Mouse (Mus musculus) kidney, adult 2 months (tissue): Measurements from ENCODE around the gene Zfp511.

Source experiments
- CTCF ChIP-seq: fragments of 200-500 bp; conservative IDR thresholded peaks from 2 replicates; pipeline ENCODE4 v1.5.1; 2011; ENCODE audit warnings: low read depth, mild to moderate bottlenecking, control low read depth, low read length, moderate library complexity, mixed read lengths; ENCODE audit not compliant: insufficient read depth, insufficient read length
- POLR2A ChIP-seq: fragments of 200-500 bp; IDR thresholded peaks from one replicate; pipeline ENCODE4 v1.6.1; 2011; ENCODE audit warnings: low read depth, low read length, control low read depth

- TF ChIP-seq CTCF (no peak), POLR2A (no peak)
Measured at GRCm38 (mm10) chr7:139998691-139999350, 37.4 kb upstream of the Zfp511 start.
